Mouse (Mus musculus): Measurements from ENCODE around the gene Trim61.

Trim61 gene

DNA sequence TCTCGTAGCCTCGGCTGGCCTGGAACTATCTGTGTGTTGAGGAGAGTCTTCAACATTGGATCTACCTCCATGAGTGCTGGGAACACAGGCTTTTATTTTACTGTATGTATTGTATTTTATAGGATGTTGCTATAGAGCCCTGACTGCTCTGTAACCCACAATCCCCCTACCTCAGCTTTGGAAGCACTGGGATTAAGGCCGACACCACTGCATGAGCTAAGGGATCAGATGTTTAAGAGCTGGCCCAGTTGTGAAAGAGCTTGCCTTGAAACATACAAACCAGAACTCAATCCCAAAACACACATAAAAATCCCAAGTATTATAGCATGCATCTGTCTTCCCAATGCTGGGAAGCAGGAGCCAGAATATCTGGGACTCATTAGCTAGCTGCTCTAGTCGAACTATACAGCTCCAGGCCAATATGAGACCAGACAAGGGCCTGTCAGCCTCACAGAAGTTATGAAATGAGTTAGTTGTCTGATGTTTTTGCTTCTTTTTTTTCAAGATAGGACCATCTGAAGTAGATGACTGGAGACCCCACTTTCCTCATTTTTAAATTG lies 19.4 kb downstream of the Trim61 start:
- in situ Hi-C loops (cut with MboI, MseI), result no loop called here

DNA sequence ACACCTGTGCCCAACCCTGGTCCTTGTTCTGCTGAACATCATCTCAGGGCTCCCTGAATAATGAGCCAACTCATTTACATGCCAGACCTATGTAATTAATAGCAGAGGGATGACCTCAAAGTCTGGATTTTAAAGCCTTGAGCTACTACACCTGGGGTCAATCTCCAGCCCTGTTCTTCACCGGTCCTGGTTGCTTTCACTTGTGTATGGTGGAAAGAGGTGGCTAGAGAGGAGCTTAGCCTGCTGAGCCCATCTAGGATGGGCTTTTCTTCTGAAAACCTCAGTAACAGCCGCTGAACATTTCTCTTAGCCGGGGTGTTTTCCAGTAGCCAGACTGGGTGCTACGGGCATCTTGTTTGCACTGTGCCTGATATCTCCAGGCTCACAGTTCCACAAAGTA lies 30.6 kb downstream of the Trim61 start, which contains the start of gene Trim75:
Gene Trim75 (minus strand): TSS at position 101 of the 400 bp plus-strand sequence.
- in situ Hi-C loops (cut with MboI, MseI), result no loop called here

DNA sequence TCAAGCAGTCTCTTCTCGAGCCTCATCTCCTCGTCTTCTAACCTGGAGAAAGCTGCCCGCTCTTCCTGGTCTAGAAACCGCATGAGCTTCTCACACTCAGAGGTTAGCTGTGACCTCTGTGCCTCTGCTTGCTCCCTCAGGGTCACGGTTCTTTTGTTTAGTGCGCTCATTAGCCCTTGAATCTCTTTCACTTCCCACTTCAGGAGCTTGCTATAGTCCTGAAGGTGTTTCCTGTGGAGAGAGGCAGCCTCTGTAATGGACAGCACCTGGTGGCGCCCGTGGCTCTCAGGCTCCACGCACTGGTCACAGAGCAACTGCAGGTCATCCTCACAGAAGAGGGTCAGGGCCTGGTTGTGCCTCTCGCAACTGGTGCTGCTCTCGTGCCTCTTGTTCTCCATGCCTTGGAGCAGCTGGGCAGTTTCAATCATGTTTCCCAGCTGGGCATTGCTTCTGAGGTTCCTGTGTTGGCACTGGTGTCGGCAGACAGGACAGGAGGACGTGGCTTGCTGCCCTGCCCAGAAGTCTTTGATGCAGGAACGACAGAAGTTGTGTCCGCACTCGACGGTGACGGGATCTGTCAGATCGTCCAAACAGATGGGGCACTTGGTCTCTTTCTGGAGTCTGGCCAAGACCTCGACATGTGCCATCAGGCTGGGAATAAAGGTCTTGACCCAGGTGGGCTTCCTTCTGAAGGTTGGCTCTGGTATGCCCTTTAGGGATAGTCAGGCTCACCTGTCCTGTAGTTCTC lies 35.0 kb downstream of the Trim61 start:
- in situ Hi-C loops (cut with MboI, MseI), result no loop called here

Data from regulatory T cell (primary cell).